Mouse (Mus musculus) forebrain, embryonic 14.5 days (tissue): ENCODE measurements around the gene Snx33. TPM values are rescaled to one million over a fixed set of nuclear protein-coding genes. Genes with fewer than 3 reads are reported as not detected.

Experiments used
- ATAC-seq: fragments of 200-750 bp; cut with Nextera tagmentation; 2 replicates; pipeline ENCODE4 v1.8.0; 2017; ENCODE audit warnings: mild to moderate bottlenecking, moderate library complexity
- DNase-seq: peaks from one replicate; pipeline ENCODE4 v3.0.0-alpha.2; 2015; ENCODE audit warnings: low spot score
- H3K27ac ChIP-seq: fragments of 300-500 bp; sonication (generic); 2 replicates; pipeline ENCODE4 v1.5.1; 2014; ENCODE audit warnings: low read depth, mild to moderate bottlenecking, control low read depth, low read length, moderate library complexity
- H3K27me3 ChIP-seq: fragments of 300-500 bp; sonication (generic); replicated peaks from 2 replicates; pipeline ENCODE4 v1.6.1; 2014; ENCODE audit warnings: low read length, control low read depth, mixed read lengths; ENCODE audit not compliant: control insufficient read depth, insufficient read depth
- H3K36me3 ChIP-seq: fragments of 300-500 bp; sonication (generic); 2 replicates; pipeline ENCODE4 v1.6.1; 2014; ENCODE audit warnings: low read length, control low read depth; ENCODE audit not compliant: control insufficient read depth, insufficient read depth
- H3K4me1 ChIP-seq: fragments of 300-500 bp; sonication (generic); 2 replicates; pipeline ENCODE4 v1.6.1; 2014; ENCODE audit warnings: antibody characterized with exemption, low read length, control low read depth; ENCODE audit not compliant: control insufficient read depth, insufficient read depth
- H3K4me2 ChIP-seq: fragments of 300-500 bp; sonication (generic); 2 replicates; pipeline ENCODE4 v1.6.1; 2014; ENCODE audit warnings: mild to moderate bottlenecking, control low read depth, low read length
- H3K4me3 ChIP-seq: fragments of 300-500 bp; sonication (generic); 2 replicates; pipeline ENCODE4 v1.5.1; 2014; ENCODE audit warnings: low read depth, low read length, control low read depth
- H3K9ac ChIP-seq: fragments of 300-500 bp; sonication (generic); 2 replicates; pipeline ENCODE4 v1.6.1; 2014; ENCODE audit warnings: mild to moderate bottlenecking, low read length, control low read depth, moderate library complexity
- H3K9me3 ChIP-seq: fragments of 300-500 bp; sonication (generic); replicated peaks from 2 replicates; pipeline ENCODE4 v1.6.1; 2016; ENCODE audit warnings: low read length, control low read depth, mixed read lengths; ENCODE audit not compliant: control insufficient read depth
- WGBS: fragments of 180-500 bp; shearing (Covaris S2); extraction: QIAGEN DNeasy Blood & Tissue Kit; methylation state at CpG from one replicate; pipeline ENCODE4 v1.1.7; 2014; 5-methylcytosine and 5-hydroxymethylcytosine counted together
- polyA plus RNA-seq: library from polyadenylated mRNA; unstranded; fragments of >200 nt; fragmentation: Nextera tagmentation; extraction: Ambion mirVana; gene quantifications from 2 replicates; pipeline ENCODE4 v1.2.1, GENCODE M21; 2014

The Snx33 gene
- polyA plus RNA-seq, 1 experiment from 2014 or later: 1.7 TPM

DNA sequence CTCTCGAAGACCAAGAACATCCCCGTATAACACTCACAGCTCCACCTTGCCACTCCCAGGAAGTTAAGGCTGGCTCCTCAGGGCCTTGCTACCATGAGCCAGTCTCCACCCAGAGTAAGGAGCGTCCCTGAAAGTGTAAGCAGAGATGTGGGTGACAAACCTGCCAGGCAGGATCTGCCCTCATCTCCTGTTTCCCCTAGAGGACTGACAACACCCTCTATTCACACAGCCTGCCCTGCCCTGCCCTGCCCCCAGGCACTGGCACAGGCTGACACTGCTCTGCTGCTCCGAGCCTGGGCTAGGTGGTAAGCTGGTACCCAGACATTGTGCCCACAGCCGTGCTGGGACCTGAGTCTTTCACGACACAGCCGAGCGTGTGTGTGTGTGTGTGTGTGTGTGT is 27.0 kb downstream of the Snx33 start:
- Histone ChIP-seq H3K27ac (no peak overlapping the region), H3K4me1 (no peaks in the 10 kb centered on the region), H3K4me3 (no peak overlapping the region), H3K9ac (no peak overlapping the region), H3K9me3 (no peaks in the 10 kb centered on the region), H3K27me3 (no peaks in the 10 kb centered on the region), H3K4me2 (no peak overlapping the region), H3K36me3 (no peaks in the 10 kb centered on the region)
- DNase-seq (no peak), ATAC-seq (no peak)
- WGBS: 76% methylated on average over 8 of the region's 8 CpGs

DNA sequence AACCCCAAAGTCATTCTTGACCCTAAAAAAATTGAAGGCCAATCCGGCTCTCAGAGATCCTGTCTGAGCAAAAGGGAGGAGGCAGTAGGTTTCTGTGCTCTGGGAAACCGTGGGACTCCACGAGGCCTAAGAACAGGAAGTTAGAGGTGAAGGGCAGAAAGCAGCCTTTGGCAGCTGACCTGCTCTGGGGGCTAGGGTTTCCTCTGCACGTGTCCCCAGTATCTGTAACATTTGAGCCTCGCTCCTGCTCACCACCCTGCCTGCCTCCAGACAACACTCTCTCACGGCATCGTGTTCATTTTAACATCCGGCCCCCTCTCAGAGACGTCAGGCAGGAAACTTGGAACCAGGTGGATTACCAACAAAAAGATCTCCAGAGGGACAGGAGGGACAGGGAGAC is 27.6 kb downstream of the Snx33 start:
- WGBS: 61% methylated on average over 9 of the region's 9 CpGs

DNA sequence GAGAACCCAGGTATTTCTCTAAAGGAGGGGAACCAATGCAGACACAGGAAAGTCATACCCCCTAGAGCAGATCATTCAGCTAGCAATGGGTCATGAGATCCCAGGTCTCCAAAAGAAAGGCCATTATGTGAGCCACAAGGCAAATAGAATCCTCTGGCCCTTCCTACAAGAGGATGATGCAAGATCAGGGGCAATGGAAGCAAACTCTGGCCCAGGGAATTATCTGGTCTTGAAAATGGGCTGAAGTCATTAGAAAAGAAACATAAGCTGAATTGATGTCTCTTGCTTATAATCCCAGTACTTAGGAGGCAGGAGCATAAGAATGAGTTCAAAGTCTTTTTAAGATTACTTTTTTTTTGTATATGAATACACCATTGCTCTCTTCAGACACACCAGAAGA is 28.1 kb downstream of the Snx33 start:
- Histone ChIP-seq H3K9me3 (no peaks in the 10 kb centered on the region), H3K4me1 (no peaks in the 10 kb centered on the region), H3K36me3 (no peaks in the 10 kb centered on the region), H3K27me3 (no peaks in the 10 kb centered on the region), H3K9ac (no peak overlapping the region), H3K4me3 (no peak overlapping the region), H3K27ac (no peak overlapping the region), H3K4me2 (no peak overlapping the region)
- no peak for DNase-seq
- ATAC-seq: no peak

More for the DNA sequence above, 27.6 kb downstream of the Snx33 start:
- no peaks in the 10 kb centered on the region for H3K4me1 ChIP-seq
- H3K4me2 ChIP-seq: no peak overlapping the region
- H3K36me3 ChIP-seq: no peaks in the 10 kb centered on the region
- ATAC-seq: no peak
- no peak overlapping the region for H3K9ac ChIP-seq
- H3K9me3 ChIP-seq: no peaks in the 10 kb centered on the region
- DNase-seq: no peak
- no peaks in the 10 kb centered on the region for H3K27me3 ChIP-seq
- no peak overlapping the region for H3K27ac ChIP-seq
- H3K4me3 ChIP-seq: no peak overlapping the region

GRCm38 (mm10) chr9:56899409-56899808 is 28.8 kb downstream of the Snx33 start:
- no peak for ATAC-seq
- WGBS: 84% methylated on average over 11 of the region's 11 CpGs
- H3K4me2 ChIP-seq: no peak overlapping the region

DNA sequence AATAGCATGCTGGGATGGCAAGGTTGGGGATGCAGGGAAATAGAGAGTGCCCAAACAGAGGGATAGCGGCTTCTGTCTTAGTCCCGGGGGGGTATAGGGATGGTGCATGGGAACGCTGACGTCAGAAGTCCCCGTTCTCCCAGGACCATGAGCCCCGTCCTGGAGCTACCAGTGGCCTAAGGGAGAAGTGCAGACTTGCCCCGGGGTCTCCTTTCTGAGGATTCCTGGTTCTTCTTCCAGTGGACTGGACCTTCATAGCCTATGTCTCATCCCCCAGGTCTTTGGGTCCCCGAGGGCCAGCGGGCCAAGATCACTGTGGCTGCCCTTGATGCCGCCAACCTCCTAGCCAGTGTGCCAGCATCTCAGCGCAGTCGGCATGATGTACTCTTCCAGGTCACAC is 31.4 kb downstream of the Snx33 start:
- Histone ChIP-seq H3K4me3 (no peak overlapping the region), H3K9me3 (no peaks in the 10 kb centered on the region), H3K36me3 (no peaks in the 10 kb centered on the region), H3K4me2 (no peak overlapping the region), H3K9ac (no peak overlapping the region), H3K27me3 (no peaks in the 10 kb centered on the region), H3K4me1 (no peaks in the 10 kb centered on the region), H3K27ac (no peak overlapping the region)
- DNase-seq (no peak), ATAC-seq (no peak)
- WGBS: 91% methylated on average over 12 of the region's 12 CpGs

More at GRCm38 (mm10) chr9:56899409-56899808, 28.8 kb downstream of the Snx33 start:
- Histone ChIP-seq H3K9ac (no peak overlapping the region), H3K4me3 (no peak overlapping the region), H3K4me1 (no peaks in the 10 kb centered on the region), H3K9me3 (no peaks in the 10 kb centered on the region), H3K27ac (no peak overlapping the region), H3K27me3 (no peaks in the 10 kb centered on the region), H3K36me3 (no peaks in the 10 kb centered on the region)
- DNase-seq: no peak

GRCm38 (mm10) chr9:56894006-56894405 is 34.2 kb downstream of the Snx33 start:
- DNase-seq: peak; percentile 48

DNA sequence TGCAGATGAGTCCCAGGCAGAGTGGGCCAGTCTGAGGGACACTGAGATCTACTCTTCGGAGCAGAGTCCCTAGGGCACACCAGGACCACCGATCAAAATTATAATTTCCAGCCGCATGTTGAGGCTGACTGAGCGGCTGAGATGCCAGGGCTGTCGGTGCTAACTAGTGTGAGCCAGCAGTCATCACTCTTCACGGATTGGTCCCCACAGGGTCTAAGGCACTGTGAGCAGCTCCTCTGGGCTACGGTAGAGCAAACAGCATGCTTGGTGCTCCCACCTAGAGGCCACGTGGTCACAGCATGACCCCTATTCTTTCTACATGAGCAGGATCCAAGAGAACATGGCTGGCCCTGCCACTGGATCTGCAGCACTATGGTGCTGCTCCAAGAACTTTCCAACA is 34.9 kb downstream of the Snx33 start:
- ATAC-seq (no peak), DNase-seq (no peak)
- H3K27me3 ChIP-seq: no peaks in the 10 kb centered on the region
- WGBS: 66% methylated on average over 8 of the region's 8 CpGs
- no peaks in the 10 kb centered on the region for H3K36me3 ChIP-seq
- no peak overlapping the region for H3K4me2 ChIP-seq
- no peak overlapping the region for H3K9ac ChIP-seq
- H3K27ac ChIP-seq: no peak overlapping the region
- no peaks in the 10 kb centered on the region for H3K9me3 ChIP-seq
- no peaks in the 10 kb centered on the region for H3K4me1 ChIP-seq
- H3K4me3 ChIP-seq: no peak overlapping the region

More at GRCm38 (mm10) chr9:56894006-56894405, 34.2 kb downstream of the Snx33 start:
- Histone ChIP-seq H3K4me2 (no peak overlapping the region), H3K27ac (no peak overlapping the region), H3K9ac (no peak overlapping the region), H3K36me3 (no peaks in the 10 kb centered on the region), H3K27me3 (no peaks in the 10 kb centered on the region), H3K9me3 (no peaks in the 10 kb centered on the region), H3K4me3 (no peak overlapping the region), H3K4me1 (no peaks in the 10 kb centered on the region)
- no peak for ATAC-seq
- WGBS: 8% methylated on average over 3 of the region's 3 CpGs

- no peak for ATAC-seq
- WGBS: 86% methylated on average over 10 of the region's 10 CpGs
- H3K36me3 ChIP-seq: no peaks in the 10 kb centered on the region
- H3K27ac ChIP-seq: no peak overlapping the region
- no peaks in the 10 kb centered on the region for H3K9me3 ChIP-seq
- DNase-seq: no peak
- H3K4me2 ChIP-seq: no peak overlapping the region
- H3K9ac ChIP-seq: no peak overlapping the region
- H3K4me3 ChIP-seq: no peak overlapping the region
- H3K27me3 ChIP-seq: no peaks in the 10 kb centered on the region
- no peaks in the 10 kb centered on the region for H3K4me1 ChIP-seq
These were observed 36.1 kb downstream of the Snx33 start for GRCm38 (mm10) chr9:56892111-56892510.

- H3K4me1 ChIP-seq: no peaks in the 10 kb centered on the region
- ATAC-seq (peak; percentile 67), DNase-seq (peak; percentile 92)
- WGBS: 28% methylated on average over 12 of the region's 12 CpGs
- no peaks in the 10 kb centered on the region for H3K36me3 ChIP-seq
- peak overlapping the region; percentile 20 for H3K4me2 ChIP-seq
- H3K9ac ChIP-seq: no peak overlapping the region; the same call in 1 of the 2 replicates
- no peaks in the 10 kb centered on the region for H3K27me3 ChIP-seq
- H3K9me3 ChIP-seq: no peaks in the 10 kb centered on the region
- no peak overlapping the region for H3K27ac ChIP-seq
- H3K4me3 ChIP-seq: no peak overlapping the region
These were observed 36.6 kb downstream of the Snx33 start for GRCm38 (mm10) chr9:56891517-56892011.
